Mouse (Mus musculus): Measurements from ENCODE around the gene Sult5a1.

Gene Sult5a1

DNA sequence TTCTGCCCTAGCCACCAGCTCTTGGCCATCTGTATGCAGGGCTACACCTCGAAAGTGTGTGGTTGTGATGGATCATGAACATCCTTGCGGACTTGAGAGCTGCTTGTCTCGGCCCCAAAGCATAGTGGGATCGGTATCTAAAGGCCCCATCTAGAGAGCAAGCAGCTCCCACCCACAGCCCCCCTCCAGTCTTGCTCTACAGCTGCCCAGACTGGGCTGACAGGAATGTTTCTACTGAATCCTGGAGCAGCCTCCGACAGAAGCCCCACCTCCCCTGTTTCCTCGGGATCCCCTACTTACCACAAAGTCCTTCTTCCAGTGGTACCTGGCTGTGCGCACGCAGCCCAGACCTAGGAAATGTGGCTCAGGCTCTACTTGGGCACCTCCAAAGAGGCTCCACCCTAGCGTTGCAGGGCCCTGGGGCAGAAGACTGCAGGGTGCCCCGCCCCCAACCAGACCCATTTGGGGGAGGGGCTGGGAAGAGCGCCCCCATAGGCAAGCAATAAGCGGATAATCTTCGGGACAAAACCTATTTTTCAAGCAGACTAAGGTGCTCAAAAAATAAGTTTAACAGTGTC lies at the start of gene Sult5a1:
Gene Sult5a1, minus strand, starts transcription at position 428 of the 578 bp plus-strand sequence.
- DNase-seq (ENCODE audit: low spot score): no peak

DNA sequence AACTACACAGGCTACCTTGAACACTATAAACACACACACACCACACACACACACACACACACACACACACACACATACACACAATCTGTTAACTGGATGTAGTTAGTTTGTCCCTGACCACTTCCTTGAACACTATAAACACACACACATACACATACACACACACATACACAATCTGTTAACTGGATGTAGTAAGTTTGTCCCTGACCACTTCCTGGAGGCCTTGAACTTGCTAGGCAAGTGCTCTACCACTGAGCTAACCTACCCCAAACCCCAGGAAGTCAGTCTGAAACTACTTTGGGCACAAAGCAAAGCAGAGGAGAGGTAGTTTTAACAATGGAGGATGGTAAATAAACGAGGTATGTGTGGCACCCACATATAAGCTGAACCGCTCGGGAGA lies 45.5 kb upstream of the Sult5a1 start:
- DNase-seq (ENCODE audit: low spot score): no peak

DNA sequence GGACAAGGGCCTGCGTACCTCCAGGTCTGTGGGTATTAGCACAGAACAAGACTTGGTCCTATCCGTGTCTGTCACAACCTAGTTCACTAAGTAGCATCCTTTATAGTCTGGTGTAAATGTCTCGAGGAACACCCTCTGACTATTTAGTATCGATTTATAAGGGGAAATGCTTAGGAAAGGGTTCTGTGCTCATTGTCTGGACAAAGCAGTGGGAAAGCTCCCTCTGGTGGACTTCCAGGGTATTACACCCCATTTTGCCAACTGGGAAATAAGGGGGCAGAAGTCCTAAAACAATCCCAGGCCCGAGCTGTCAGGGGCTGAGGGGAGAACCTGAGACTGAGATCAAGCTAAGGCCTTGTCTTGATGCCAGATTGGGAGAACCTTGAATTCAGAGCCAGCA lies 44.2 kb upstream of the Sult5a1 start:
- peak; percentile 74 for DNase-seq (ENCODE audit: low spot score)

DNA sequence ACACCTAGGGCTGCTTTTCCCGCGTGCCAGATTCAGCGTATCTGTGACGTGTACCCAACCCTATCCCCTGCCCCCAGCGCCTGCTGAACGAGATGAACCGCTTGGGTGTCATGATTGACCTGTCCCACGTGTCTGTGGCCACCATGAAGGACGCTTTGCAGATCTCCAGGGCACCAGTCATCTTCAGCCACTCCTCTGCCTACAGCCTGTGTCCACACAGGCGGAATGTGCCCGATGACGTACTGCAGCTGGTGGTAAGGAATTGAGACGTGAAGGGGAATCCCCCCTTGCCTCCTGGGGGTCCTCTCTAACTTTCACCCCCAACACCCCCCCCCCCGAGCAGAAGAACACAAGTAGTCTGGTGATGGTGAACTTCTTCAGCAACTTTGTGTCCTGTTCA lies 41.7 kb upstream of the Sult5a1 start:
- no peak for DNase-seq (ENCODE audit: low spot score)

DNA sequence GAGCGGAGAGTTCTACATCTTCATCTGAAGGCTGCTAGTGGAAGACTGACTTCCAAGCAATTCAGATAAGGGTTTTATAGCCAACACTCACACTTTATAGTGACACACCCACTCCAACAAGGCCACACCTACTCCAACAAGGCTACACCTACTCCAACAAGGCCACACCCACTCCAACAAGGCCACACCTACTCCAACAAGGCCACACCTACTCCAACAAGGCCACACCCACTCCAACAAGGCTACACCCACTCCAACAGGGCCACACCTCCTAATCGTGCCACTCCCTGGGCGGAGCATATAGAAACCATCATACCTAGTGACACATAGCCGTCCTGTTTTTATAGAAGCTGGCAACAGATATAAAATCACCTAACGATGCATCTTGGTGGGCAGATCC lies 38.9 kb upstream of the Sult5a1 start:
- peak; percentile 66 for DNase-seq (ENCODE audit: low spot score)

DNA sequence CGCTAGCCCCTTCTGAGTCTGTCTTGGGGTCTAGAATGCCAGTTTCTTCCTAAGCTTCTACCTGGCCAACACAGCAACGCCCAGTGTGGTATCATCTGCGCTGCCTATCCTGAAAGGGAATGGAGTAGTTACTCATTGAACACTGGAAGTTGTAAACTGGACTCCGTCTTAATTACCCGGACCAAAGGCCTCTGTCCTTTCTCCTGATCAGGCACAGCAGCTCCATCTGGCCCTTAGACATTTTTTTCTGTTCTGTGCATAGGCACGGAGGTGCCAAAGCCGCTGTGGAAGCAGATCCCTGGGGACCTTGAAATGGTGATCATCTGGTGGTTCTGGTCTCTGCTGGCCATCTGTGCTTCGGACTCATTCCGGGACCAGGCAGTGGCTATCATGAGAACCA lies 35.7 kb upstream of the Sult5a1 start:
- no peak for DNase-seq (ENCODE audit: low spot score)

DNA sequence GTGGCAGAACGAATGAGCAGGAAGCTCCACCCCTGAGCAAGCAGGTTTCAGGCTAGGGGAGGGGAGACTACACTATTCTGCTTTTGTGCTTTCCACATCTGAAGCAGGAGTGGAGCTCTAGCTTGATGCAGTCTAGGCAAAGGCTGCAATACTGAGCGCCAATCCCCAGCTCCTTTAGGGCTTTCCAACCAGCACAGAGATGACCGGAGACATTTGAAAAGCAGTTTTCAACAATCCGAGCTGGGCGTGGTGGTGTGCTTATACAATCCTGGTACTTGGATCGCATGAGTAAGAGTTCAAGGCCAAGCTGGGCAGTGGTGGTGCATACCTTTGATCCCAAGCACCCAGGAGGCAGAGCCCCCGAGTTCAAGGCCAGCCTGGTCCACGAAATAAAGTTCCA lies 33.8 kb upstream of the Sult5a1 start:
- DNase-seq (ENCODE audit: low spot score): no peak

DNA sequence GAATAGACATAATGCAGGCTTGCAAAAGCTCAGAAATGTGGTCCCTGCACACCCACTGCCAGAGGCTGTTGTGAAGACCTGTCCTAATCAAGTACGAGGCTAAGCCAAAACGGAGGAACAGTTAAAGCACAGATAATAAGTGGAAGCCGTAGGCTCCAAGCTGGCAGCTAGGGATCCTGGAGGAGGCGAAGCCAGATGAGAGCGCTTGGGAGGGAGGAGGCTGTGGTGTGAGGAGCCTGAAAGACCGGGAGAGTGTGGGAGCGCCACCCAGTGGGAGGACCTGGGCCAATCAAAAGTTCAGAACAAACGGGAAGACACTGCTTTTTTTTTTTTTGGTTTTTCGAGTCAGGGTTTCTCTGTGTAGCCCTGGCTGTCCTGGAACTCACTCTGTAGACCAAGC lies 32.6 kb upstream of the Sult5a1 start:
- peak; percentile 66 for DNase-seq (ENCODE audit: low spot score)

DNA sequence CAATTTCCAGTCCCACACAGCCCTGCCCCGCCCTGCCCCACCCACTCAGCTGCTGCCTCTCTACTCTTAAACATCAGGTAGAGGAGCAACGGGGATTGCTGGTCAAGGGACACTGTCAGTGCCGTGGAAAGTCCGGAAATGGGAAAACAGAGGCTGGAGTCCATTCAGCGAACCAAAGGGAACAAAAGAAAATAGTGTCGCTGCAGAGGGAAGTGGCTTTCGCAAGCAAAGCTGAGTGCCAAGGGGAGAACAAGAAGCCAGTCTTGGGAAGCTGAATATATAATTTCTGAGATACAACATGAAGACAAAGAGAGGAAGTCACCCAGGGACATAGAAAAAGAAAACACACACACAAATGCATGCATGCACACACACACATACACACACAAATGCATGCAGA lies 30.7 kb upstream of the Sult5a1 start:
- DNase-seq (ENCODE audit: low spot score): no peak

DNA sequence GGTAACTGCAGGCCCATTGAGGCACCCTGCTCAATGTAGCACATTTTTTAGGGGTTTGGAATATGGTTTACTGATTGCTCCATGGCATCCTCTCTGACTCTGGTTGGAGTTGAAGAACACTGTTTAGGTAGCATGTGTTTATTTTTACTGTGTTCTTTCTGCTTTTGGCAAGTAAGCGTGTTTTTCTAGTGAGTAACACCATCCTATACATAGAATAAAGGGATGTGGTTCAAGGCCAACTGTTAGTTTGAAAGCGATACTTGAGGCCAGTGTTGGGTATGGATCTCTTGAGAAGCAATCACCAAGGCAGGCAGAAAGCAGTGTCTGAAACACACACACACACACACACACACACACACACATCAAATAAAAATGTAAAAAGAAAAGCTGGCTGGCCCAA lies 29.9 kb upstream of the Sult5a1 start:
- no peak for DNase-seq (ENCODE audit: low spot score)

DNA sequence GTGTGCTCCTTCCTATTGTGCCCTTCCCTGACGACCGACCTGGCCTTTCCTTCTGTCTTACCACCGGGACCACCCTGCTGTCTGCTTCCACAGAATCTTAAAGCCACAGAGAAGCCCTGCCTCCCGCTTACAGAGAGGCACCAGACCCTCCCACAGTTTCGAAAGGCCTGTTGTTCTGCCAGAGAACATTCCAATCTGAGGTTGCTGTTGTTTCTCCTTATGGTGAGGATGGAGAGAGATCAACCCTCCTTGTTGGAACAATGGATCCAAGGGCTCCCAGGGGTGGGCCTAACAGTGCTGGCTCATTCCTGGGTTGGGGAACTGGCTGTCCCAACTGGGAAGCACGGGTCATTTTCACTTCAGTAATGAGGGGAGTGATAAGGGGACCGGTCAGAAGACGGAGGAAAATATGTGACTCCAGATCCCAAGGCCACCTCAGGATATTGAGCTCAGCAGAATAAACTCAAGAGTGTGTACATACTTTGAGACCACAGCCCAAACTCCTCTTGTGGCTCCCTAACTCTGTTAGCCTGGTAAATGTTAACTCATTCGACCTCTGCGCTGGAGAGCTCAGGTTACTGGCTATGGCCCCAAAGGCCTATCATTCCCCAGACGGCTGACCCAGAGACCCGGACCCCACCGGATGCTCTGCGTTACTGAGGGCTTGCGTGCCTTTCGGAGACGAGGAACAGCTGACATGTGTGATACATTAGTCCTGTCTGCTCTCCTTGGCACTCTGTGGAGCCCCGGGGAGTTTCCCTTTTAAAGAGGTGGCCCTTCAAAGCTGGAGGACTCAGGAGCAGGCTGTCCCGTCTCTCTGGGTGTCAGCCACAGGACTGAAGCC lies 27.7 kb upstream of the Sult5a1 start, which contains the start of gene Dpep1:
Gene Dpep1, plus strand, starts transcription at position 677 of the 844 bp plus-strand sequence.
- no peak for DNase-seq (ENCODE audit: low spot score)

DNA sequence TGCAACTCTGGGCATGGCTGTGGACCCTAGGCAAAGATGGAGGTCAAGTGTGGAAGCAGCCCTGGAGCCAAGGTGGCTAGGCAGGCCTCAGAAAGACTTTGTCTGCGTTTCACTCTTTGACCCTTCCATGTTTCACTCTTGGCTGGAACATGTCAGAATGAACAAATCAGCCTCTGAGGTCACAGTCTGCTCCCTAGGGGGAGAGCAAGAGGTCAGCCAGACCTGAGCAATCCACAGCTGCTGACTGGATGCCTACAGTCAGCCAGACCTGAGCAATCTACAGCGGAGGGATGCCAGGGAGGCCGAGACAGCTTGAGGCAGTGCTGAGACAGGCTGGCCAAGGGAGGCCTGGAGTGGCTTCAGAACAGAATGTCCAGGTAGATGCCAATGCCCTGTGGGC lies 23.3 kb upstream of the Sult5a1 start:
- DNase-seq (ENCODE audit: low spot score): no peak

DNA sequence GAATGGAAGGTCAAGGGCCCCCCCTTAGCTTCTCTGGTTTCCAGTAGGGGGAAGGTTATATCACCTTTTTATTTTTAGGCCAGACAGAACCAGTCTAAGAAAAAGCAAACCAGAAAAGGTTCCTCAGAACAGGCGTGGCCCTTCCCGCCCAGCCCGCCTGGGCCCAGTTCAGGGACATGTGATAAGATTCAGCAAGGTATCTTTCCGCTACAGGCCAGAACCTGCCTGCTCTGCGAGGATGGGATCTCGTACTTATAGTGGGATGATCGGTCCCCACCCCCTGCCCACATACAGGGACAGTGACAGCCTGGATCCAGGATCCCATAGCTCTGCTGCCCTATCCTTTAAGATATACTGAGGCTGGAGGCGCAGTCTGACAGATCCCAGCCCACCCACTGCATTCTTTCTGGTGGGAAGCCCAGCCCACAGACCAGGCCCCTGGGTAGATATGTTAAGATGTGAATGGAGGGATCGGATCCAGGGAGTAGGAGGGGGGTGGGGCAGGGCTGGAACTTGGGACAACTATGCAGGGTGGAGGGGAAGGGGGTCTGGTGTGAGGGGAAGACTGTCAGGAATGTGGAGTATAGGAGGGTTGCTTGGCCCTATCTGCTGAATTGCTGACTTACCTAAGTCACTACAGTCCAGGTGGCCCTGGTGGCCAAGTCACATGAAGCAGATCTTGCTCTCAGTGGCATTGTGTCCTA lies 1.9 kb downstream of the Sult5a1 start:
- DNase-seq (ENCODE audit: low spot score): peak; percentile 67

DNA sequence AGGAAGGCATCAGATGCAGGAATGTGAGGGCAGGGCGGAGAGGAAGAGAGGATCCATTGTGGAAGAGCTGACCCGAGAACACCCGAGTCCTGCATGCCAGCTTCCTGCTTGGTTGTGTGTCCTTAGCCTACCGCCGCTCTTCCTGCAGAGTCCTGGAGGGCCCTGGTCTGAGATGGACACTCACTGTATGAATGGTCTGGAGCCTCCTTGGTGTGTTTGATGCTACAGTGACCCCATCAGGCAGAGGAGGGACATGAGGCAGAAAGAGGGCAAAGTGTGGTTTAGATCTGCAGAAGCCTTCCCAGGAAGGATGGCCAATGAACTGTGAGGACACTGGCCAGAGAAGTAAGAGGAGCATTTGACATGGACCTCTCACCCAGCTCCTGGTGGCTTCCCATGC lies 2.9 kb downstream of the Sult5a1 start:
- DNase-seq (ENCODE audit: low spot score): peak; percentile 26

DNA sequence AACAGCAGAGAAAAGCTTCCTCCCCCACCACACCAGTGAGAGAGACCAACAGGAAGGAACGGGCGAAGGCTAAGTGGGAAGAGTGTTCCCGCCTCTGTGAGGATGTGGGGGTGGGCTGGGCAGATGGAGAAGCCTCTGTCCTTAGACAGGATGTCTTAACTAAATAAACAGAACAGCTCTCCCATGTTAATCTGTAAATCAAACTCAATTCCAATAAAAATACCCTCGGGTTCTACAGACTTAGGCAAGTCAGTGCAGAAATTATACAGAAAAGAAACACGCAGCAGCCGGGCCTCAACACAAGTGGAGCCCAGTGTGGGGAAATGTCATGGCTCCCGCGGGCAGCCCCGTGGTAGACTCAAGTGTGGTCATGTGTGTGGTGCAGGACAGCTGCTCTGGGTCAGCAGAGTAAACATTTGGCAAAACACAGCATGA lies 7.4 kb downstream of the Sult5a1 start:
- no peak for DNase-seq (ENCODE audit: low spot score)

DNA sequence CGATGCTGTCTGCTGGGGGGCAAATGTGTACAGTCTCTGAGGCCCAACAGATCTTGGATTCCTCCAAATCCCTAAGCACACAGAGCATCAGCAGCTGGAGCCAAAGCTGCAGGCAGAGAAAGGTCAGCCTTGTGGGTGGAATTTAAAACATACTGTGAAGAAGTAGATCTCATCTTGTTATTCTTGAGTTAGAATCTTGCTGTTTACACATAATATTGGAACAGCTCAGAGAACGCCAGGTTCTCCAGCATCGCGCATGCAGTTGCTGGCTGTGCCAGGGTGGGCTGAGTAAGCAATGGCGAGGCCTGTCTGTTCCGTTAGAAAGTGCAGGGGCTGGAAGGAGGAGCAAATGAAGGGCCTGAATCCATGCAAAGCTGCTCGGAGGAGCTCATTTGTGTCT lies 11.7 kb downstream of the Sult5a1 start:
- DNase-seq (ENCODE audit: low spot score): no peak

DNA sequence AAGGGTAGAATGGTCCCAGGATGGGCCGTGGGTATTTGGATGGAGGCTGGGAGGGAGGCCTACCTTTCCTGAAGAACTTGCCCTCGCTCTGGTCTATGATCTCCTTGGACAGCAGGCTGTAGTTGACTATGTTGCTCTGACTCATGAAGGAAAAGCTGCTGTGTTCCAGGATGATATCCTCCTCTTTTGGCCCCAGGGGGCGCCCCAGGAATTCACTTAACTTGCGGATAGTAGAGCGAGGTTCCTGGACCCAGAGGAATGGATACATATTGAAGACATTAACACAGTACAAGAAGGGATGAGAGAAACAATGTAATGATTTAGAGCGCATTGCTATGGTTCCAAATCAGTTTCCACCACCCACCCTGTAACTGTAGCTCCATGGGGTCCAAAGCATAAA lies 12.8 kb downstream of the Sult5a1 start:
- DNase-seq (ENCODE audit: low spot score): peak; percentile 51

DNA sequence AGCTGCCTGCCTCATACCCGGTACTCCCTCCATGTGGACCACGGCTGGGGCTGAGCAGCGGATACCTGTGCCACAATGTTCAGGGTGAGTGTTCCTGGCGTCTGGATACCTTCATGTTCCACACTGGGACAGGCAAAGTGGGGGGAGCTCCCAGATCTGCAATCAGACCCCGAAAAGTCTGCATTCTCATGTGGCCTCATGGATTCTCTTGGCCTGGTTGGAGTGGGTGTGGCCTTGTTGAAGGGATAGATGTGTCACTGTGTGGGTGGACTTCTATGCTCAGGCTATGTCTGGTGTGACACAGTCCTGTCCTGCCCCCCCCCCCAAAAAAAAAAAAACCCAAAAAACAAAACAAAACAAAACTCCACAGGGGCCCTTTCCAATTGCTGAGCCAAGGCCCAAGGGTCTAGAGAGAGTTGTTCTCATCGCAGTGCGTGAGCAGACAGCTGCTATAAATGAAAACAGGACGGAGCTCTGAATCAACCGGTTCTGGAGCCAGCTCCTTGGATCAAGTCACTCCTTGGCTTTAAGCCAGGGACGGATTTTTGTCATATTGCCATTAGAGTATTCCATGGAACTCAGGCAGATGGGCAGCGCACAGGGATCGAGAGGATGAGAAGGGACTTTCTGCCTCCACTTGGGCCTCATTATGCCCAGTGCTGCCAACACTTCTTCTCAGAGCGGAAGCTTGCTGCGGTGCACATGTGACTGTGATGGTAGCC lies 16.2 kb downstream of the Sult5a1 start:
- no peak for DNase-seq (ENCODE audit: low spot score)

DNA sequence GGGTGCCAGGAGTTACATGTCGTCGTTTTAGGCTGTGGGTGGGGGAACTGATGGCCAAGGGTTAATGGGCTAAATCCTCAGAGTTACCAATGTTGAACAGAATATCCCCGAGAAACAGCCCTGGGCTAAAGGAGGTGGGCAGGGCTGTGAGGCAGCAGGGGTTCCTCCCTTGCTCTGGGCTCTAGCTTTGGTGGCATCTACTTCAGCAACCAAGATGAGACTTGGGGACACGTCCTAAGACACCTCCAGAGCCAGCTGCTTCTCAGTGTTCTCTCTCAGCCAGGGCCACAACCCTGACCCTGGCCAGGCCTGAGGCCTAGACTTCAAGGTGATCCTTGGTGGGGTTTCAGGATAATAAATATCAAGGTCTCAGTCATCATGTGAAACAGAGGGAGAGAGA lies 19.4 kb downstream of the Sult5a1 start:
- no peak for DNase-seq (ENCODE audit: low spot score)

DNA sequence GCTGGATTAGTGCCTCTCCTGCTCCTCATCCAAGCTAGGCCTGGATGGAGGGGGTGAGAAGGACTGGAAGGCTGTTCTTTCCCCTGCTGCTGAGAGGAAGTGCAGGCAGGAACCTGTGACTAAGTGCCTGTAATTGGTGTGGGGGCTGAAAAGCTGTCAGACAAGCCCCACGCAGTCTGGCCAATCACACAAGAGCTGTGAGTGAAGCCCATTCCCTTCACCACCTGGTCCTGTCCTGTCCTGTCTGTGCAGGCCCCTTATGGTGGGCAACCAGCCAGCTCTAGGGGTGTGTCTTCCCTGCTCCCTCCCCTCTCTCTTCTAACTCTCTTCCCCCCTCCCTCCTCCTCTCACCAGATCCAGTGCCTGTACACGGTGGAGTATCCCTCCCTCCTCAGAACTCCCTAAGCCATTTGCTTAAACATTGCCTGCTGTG lies 20.5 kb downstream of the Sult5a1 start:
- no peak for DNase-seq (ENCODE audit: low spot score)

DNA sequence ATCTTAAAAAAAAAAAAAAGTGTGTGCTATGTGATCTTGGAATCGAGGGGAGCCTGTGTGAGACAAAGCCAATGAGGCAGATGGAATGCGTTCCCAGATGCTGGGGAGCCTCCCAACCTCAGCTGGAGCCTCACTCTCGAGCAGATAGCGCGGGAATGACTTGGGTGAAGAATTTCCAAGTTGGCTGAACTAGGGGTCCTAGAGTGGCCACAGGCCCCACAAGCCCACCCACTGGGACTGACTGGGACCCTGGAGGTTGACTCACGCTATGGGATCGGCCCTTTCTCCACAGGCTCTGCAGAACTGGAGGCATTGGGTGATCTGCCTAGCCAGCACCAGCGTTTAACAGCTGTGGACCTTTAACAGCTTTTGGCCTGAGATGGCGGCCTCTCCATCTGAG lies 21.8 kb downstream of the Sult5a1 start:
- no peak for DNase-seq (ENCODE audit: low spot score)

DNA sequence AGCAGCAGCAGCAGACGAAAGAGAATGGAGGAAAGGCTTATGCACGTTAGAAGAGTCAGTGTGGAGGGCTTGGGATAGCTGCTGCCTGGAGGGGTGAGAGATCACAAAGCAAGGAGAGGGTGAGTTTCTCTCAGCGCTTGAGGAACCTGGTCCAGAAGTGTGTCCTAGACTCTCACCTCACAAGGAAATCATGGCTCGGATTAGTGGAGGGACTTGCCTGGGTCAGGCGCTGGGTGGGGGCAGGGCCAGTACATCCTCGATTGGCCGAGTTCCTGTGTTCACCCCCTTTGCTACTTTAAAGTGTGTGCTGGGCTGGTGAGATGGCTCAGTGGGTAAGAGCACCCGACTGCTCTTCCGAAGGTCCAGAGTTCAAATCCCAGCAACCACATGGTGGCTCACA lies 22.3 kb downstream of the Sult5a1 start:
- DNase-seq (ENCODE audit: low spot score): no peak

Measured in c-Kit-positive CD71-positive TER-119-positive erythroid progenitor cells, embryonic 14.5 days (primary cell).